Mouse (Mus musculus) cerebellum, adult 2 months (tissue): Measurements from ENCODE around the gene Tmem156. TPM values are rescaled to one million over a fixed set of nuclear protein-coding genes. Genes with fewer than 3 reads are reported as not detected.

ENCODE experiments used
- DNase-seq, 2 experiments: peaks; one replicate each; pipeline ENCODE4 v3.0.0; 2021
- H3K27ac ChIP-seq: fragments of 200-500 bp; 2 replicates; pipeline ENCODE4 v1.5.1; 2012; ENCODE audit warnings: low read length, control low read depth, inconsistent platforms; ENCODE audit not compliant: insufficient read depth
- H3K27me3 ChIP-seq: fragments of 200-500 bp; 2 replicates; pipeline ENCODE4 v1.6.1; 2012; ENCODE audit warnings: inconsistent platforms, mild to moderate bottlenecking, low read length, moderate library complexity; ENCODE audit not compliant: control insufficient read depth, insufficient read depth
- H3K4me1 ChIP-seq: fragments of 200-500 bp; 2 replicates; pipeline ENCODE4 v1.6.1; 2011; ENCODE audit warnings: low read length; ENCODE audit not compliant: control insufficient read depth, insufficient read depth
- H3K4me3 ChIP-seq: fragments of 200-500 bp; replicated peaks from 2 replicates; pipeline ENCODE3; 2011; ENCODE audit warnings: mild to moderate bottlenecking, low read depth, low read length, control low read depth; ENCODE audit not compliant: insufficient read depth
- CTCF ChIP-seq: fragments of 200-500 bp; IDR thresholded peaks from 2 replicates; pipeline ENCODE4 v1.5.1; 2011; ENCODE audit warnings: low read depth, mild to moderate bottlenecking, control low read depth, low read length, moderate library complexity, borderline replicate concordance; ENCODE audit not compliant: insufficient read depth
- POLR2A ChIP-seq: fragments of 200-500 bp; IDR thresholded peaks from 2 replicates; pipeline ENCODE4 v1.6.1; 2011; ENCODE audit warnings: low read length, control low read depth, borderline replicate concordance; ENCODE audit not compliant: insufficient read depth
- WGBS: fragments of 180-500 bp; shearing (Covaris S2); methylation state at CpG from one replicate; pipeline ENCODE4 v1.1.7; 2018; 5-methylcytosine and 5-hydroxymethylcytosine counted together
- polyA plus RNA-seq: library from polyadenylated mRNA; depleted of rRNA; stranded (reverse); fragments of >200 nt; gene quantifications from 2 replicates; pipeline ENCODE4 v1.2.3, GENCODE M21; 2012

The Tmem156 gene
- polyA plus RNA-seq, 1 experiment: 0.16 TPM

- Histone ChIP-seq H3K4me1 (no peaks in the 10 kb centered on the region), H3K27ac (no peak overlapping the region), H3K4me3 (no peak overlapping the region), H3K27me3 (no peaks in the 10 kb centered on the region)
- DNase-seq: no peak
- WGBS: 51% methylated on average over 10 of the region's 10 CpGs
- TF ChIP-seq CTCF (no peak), POLR2A (no peak)
Measured at GRCm38 (mm10) chr5:65102641-65103042, 10.7 kb upstream of the Tmem156 start.

DNA sequence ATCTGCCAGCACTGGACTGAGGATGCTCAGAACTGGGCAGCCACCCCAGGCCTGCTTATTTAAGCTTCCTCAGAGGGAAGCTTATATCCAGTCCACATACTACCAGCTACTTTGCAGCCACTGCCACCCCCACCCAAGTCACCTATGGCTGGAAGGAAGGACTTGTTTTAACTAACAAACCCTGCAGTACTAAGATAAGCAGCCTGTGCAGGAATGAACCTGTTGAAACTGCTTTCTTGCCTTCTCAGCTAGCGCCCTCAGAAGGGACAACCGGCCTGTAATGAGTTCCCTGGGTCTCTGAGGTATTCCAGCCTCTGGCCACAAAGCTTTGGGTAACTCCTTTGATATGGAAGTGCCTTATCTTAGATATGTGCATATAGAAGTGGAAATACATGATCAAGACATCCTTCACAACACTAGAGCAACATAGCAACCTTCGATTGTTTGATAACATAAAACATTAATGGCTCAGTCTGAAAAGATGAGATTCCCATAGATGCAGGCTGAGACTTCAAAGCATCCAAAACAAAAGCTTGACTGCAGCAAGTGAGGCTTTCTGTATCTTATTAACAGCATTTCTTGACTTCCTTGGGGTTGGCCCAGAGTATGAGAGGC, 10.2 kb upstream of the Tmem156 start:
- Histone ChIP-seq H3K4me3 (no peak overlapping the region), H3K27me3 (no peaks in the 10 kb centered on the region), H3K4me1 (no peaks in the 10 kb centered on the region), H3K27ac (no peak overlapping the region)
- WGBS: 90% methylated on average over 3 of the region's 3 CpGs
- no peak for TF ChIP-seq CTCF
- no peak for TF ChIP-seq POLR2A
- no peak for DNase-seq

- H3K4me1 ChIP-seq: no peaks in the 10 kb centered on the region
- 95% methylated on average over 6 of the region's 6 CpGs for WGBS
- no peaks in the 10 kb centered on the region for H3K27me3 ChIP-seq
- no peak for DNase-seq
- no peak overlapping the region for H3K27ac ChIP-seq
- H3K4me3 ChIP-seq: no peak overlapping the region
- TF ChIP-seq CTCF (no peak), POLR2A (no peak)
Measured at GRCm38 (mm10) chr5:65101621-65102020, 9.7 kb upstream of the Tmem156 start.

DNA sequence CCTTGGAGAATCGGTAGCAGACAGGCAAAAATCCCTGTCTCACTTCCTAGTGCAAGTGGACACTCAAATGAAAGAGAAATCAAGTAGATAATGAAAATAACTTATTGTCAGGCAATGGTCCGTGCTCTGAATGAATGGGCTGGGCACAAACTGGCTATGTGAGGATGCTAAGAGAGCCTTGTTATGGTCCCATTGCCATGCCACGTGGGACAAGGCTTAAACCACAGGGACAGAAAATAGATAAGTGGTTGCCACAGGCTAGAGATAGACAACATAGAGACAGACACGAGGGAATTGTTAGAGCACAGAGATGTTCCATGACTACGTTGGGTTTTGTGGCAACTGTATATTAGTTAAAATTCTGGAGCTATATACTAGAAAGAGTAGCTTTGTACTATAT, 9.3 kb upstream of the Tmem156 start:
- Histone ChIP-seq H3K4me1 (no peaks in the 10 kb centered on the region), H3K4me3 (no peak overlapping the region), H3K27ac (no peak overlapping the region), H3K27me3 (no peaks in the 10 kb centered on the region)
- TF ChIP-seq POLR2A: no peak
- no peak for TF ChIP-seq CTCF
- DNase-seq: no peak
- 90% methylated on average over 5 of the region's 5 CpGs for WGBS

GRCm38 (mm10) chr5:65100002-65100401, 8.1 kb upstream of the Tmem156 start:
- DNase-seq: no peak
- no peak overlapping the region for H3K27ac ChIP-seq
- 67% methylated on average over 11 of the region's 11 CpGs for whole genome bisulfite sequencing
- TF ChIP-seq POLR2A (no peak), CTCF (no peak)
- no peak overlapping the region for H3K4me3 ChIP-seq
- H3K27me3 ChIP-seq: no peaks in the 10 kb centered on the region
- H3K4me1 ChIP-seq: no peaks in the 10 kb centered on the region

DNA sequence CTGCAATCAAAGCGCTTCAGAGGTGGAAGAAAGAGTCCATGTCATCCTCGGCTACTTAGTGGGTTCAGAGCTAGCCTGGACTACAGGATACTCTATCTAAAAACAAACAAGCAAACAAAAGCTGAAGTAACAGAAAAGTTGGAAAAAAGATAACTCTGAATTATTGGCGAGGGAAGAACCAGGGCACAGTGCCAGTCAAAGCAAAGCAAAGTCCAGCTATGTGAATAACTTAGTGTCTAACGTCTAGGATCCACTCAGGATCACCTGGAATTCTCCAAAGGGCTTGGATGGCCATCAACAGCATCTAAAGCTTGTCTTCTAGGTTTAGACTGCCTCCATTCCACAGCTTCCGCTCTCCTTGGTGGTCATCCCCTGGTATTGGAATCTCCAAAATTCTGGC, 5.5 kb upstream of the Tmem156 start:
- Histone ChIP-seq H3K4me3 (no peak overlapping the region), H3K27ac (no peak overlapping the region), H3K27me3 (no peaks in the 10 kb centered on the region), H3K4me1 (peaks cover 8% of the 10 kb centered on the region; the same call in 1 of the 2 replicates)
- 81% methylated on average over 5 of the region's 5 CpGs for WGBS
- no peak for TF ChIP-seq POLR2A
- no peak for TF ChIP-seq CTCF
- no peak for DNase-seq

DNA sequence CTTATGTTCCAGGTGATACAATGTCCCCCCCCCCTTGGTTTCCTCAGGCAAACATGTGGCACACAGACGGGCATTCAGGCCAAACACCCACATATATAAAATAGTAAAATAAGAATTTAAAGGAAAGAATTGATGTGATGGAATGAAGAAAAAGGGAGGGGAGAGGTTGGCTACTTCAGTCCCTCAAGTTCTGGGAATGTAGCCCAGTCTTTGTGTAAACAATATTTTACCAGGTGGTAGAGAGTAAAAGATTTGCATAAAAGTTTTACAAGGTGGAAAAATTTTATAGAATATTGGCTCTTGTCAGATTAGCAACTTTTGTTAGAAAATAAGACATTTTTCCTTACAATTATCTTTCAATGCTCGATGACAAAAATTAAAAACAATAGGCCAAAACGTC, 4.9 kb upstream of the Tmem156 start:
- Histone ChIP-seq H3K27ac (no peak overlapping the region), H3K4me1 (peaks cover 8% of the 10 kb centered on the region; the same call in 1 of the 2 replicates), H3K27me3 (no peaks in the 10 kb centered on the region), H3K4me3 (no peak overlapping the region)
- 88% methylated on average over 3 of the region's 3 CpGs for WGBS
- no peak for DNase-seq
- TF ChIP-seq POLR2A (no peak), CTCF (no peak)

- Histone ChIP-seq H3K27ac (no peak overlapping the region), H3K4me3 (no peak overlapping the region), H3K4me1 (peaks cover 8% of the 10 kb centered on the region; the same call in 1 of the 2 replicates), H3K27me3 (no peaks in the 10 kb centered on the region)
- WGBS: 96% methylated on average over 3 of the region's 3 CpGs
- TF ChIP-seq CTCF: no peak
- no peak for TF ChIP-seq POLR2A
- DNase-seq: no peak
Measured at GRCm38 (mm10) chr5:65096082-65096481, 4.2 kb upstream of the Tmem156 start.
